Mouse (Mus musculus): ENCODE measurements around the gene Vasp.
A peak's percentile ranks its signal among the peaks of the same experiment; 100 is the strongest.

DNA sequence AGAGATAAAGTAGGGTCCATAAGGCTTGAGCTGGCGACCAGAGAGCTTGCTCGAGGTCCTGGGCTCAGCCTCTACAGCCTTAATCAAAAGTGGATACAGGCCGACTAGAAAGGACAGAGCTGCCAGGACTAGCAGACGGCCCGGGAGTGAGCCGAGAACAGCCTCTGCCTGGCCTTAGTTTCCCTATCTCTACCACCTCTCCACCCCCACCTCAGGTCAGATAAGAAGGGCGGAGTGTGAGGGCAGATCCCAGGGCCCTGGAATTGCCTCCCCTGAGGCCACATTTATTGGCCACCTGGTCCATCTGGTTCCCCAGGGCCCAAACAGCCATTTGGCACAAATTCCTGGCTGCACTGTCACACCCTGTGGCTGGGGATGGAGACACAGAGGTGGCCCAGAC lies 6.5 kb downstream of the Vasp start:
- TF ChIP-seq CTCF (IDR thresholded peaks at IDR 0.05; ENCODE audit: control insufficient read depth, insufficient read depth, insufficient read length) (no peak), MAX (IDR thresholded peaks at IDR 0.05) (no peak), USF1 (IDR thresholded peaks at IDR 0.05; ENCODE audit: low read depth) (no peak), CEBPB (IDR thresholded peaks at IDR 0.05; ENCODE audit: low read depth) (no peak), MYOD1 (IDR thresholded peaks at IDR 0.05; ENCODE audit: control insufficient read depth, insufficient read length, low read depth) (peak; percentile 72), MYOG (IDR thresholded peaks at IDR 0.05; ENCODE audit: control insufficient read depth, extremely low read depth, insufficient read length) (no peak)

Data from C2C12 (cell line).